Mouse (Mus musculus) midbrain, embryonic 15.5 days (tissue): ENCODE data around the gene Trmt112. TPM values are rescaled to one million over a fixed set of nuclear protein-coding genes. Genes with fewer than 3 reads are reported as not detected.

ENCODE experiments used
- ATAC-seq: fragments of 200-750 bp; cut with Nextera tagmentation; replicated peaks from 2 replicates; pipeline ENCODE4 v1.8.0; 2017; ENCODE audit warnings: moderate TSS enrichment
- H3K27ac ChIP-seq: fragments of 300-500 bp; sonication (generic); 2 replicates; pipeline ENCODE4 v1.5.1; 2015; ENCODE audit warnings: mild to moderate bottlenecking, inconsistent platforms
- H3K27me3 ChIP-seq: fragments of 300-500 bp; sonication (generic); replicated peaks from 2 replicates; pipeline ENCODE4 v1.6.1; 2015; ENCODE audit warnings: inconsistent platforms
- H3K36me3 ChIP-seq: fragments of 300-500 bp; sonication (generic); replicated peaks from 2 replicates; pipeline ENCODE4 v1.6.1; 2015; ENCODE audit warnings: inconsistent platforms
- H3K4me1 ChIP-seq: fragments of 300-500 bp; sonication (generic); 2 replicates; pipeline ENCODE4 v1.6.1; 2015; ENCODE audit warnings: inconsistent platforms
- H3K4me2 ChIP-seq: fragments of 300-500 bp; sonication (generic); 2 replicates; pipeline ENCODE4 v1.6.1; 2015; ENCODE audit warnings: inconsistent platforms, mild to moderate bottlenecking, moderate library complexity
- H3K4me3 ChIP-seq: fragments of 300-500 bp; sonication (generic); 2 replicates; pipeline ENCODE4 v1.5.1; 2015; ENCODE audit warnings: mild to moderate bottlenecking, inconsistent platforms
- H3K9ac ChIP-seq: fragments of 300-500 bp; sonication (generic); 2 replicates; pipeline ENCODE4 v1.6.1; 2015; ENCODE audit warnings: mild to moderate bottlenecking, inconsistent platforms
- H3K9me3 ChIP-seq: fragments of 300-500 bp; sonication (generic); 2 replicates; pipeline ENCODE4 v1.6.1; 2016; ENCODE audit warnings: inconsistent platforms
- WGBS: fragments of 180-500 bp; shearing (Covaris S2); methylation state at CpG from one replicate; pipeline ENCODE4 v1.1.7; 2015; ENCODE audit warnings: mixed read lengths; 5-methylcytosine and 5-hydroxymethylcytosine counted together
- polyA plus RNA-seq: library from polyadenylated mRNA; unstranded; fragments of >200 nt; fragmentation: Nextera tagmentation; extraction: Ambion mirVana; gene quantifications from 2 replicates; pipeline ENCODE4 v1.2.1, GENCODE M21; 2015

The Trmt112 gene
- 101 and 105 TPM in 2 replicates for polyA plus RNA-seq

- Histone ChIP-seq H3K27me3 (no peaks in the 10 kb centered on the region), H3K36me3 (peaks cover 18% of the 10 kb centered on the region), H3K27ac (peak within 1 kb of the TSS; percentile 98), H3K9ac (peak within 1 kb of the TSS; percentile 70), H3K9me3 (no peaks in the 10 kb centered on the region), H3K4me2 (peak within 1 kb of the TSS; percentile 72), H3K4me1 (peaks cover 34% of the 10 kb centered on the region), H3K4me3 (peak within 1 kb of the TSS; percentile 68)
- 0% methylated on average over 65 of the region's 65 CpGs for WGBS
- peak; percentile 96 for ATAC-seq
These were observed at the start of gene Trmt112, which contains the start of gene Prdx5 for GRCm38 (mm10) chr19:6909507-6910289. Gene Trmt112 (plus strand): TSS chr19:6909698. Gene Prdx5 (minus strand): TSS chr19:6910106.

GRCm38 (mm10) chr19:6859971-6860370, 49.5 kb upstream of the Trmt112 start:
- no peaks in the 10 kb centered on the region for H3K27me3 ChIP-seq
- H3K4me1 ChIP-seq, result peaks cover 8% of the 10 kb centered on the region
- no peak overlapping the region for H3K4me3 ChIP-seq
- no peak overlapping the region for H3K27ac ChIP-seq
- no peaks in the 10 kb centered on the region for H3K9me3 ChIP-seq
- no peak overlapping the region for H3K9ac ChIP-seq
- H3K36me3 ChIP-seq, result no peaks in the 10 kb centered on the region
- 77% methylated on average over 3 of the region's 3 CpGs for WGBS
- no peak overlapping the region for H3K4me2 ChIP-seq
- ATAC-seq, result no peak

GRCm38 (mm10) chr19:6860706-6861105, 48.8 kb upstream of the Trmt112 start:
- no peaks in the 10 kb centered on the region for H3K9me3 ChIP-seq
- H3K36me3 ChIP-seq, result no peaks in the 10 kb centered on the region
- WGBS, result 80% methylated on average over 6 of the region's 6 CpGs
- no peak overlapping the region for H3K4me3 ChIP-seq
- no peak for ATAC-seq
- no peaks in the 10 kb centered on the region for H3K27me3 ChIP-seq
- H3K27ac ChIP-seq, result no peak overlapping the region
- no peak overlapping the region for H3K9ac ChIP-seq
- no peak overlapping the region for H3K4me2 ChIP-seq
- peaks cover under 1% of the 10 kb centered on the region; the same call in 1 of the 2 replicates for H3K4me1 ChIP-seq

GRCm38 (mm10) chr19:6861451-6861850, 48.0 kb upstream of the Trmt112 start:
- Histone ChIP-seq H3K4me3 (no peak overlapping the region), H3K36me3 (no peaks in the 10 kb centered on the region), H3K27ac (no peak overlapping the region), H3K4me2 (no peak overlapping the region), H3K27me3 (no peaks in the 10 kb centered on the region), H3K4me1 (no peaks in the 10 kb centered on the region), H3K9me3 (no peaks in the 10 kb centered on the region), H3K9ac (no peak overlapping the region)
- 96% methylated on average over 4 of the region's 4 CpGs for WGBS
- ATAC-seq, result no peak

GRCm38 (mm10) chr19:6869355-6869754, 40.1 kb upstream of the Trmt112 start:
- Histone ChIP-seq H3K9ac (no peak overlapping the region), H3K27me3 (no peaks in the 10 kb centered on the region), H3K36me3 (no peaks in the 10 kb centered on the region), H3K4me2 (no peak overlapping the region), H3K4me1 (no peaks in the 10 kb centered on the region), H3K27ac (no peak overlapping the region), H3K4me3 (no peak overlapping the region), H3K9me3 (no peaks in the 10 kb centered on the region)
- no peak for ATAC-seq
- 13% methylated on average over 5 of the region's 5 CpGs for WGBS

GRCm38 (mm10) chr19:6871574-6872271, 37.8 kb upstream of the Trmt112 start:
- H3K9ac ChIP-seq, result no peak overlapping the region
- H3K4me1 ChIP-seq, result no peaks in the 10 kb centered on the region
- no peak overlapping the region for H3K4me2 ChIP-seq
- ATAC-seq, result no peak
- H3K36me3 ChIP-seq, result no peaks in the 10 kb centered on the region
- no peak overlapping the region for H3K4me3 ChIP-seq
- no peaks in the 10 kb centered on the region for H3K27me3 ChIP-seq
- H3K27ac ChIP-seq, result no peak overlapping the region
- no peaks in the 10 kb centered on the region for H3K9me3 ChIP-seq
- WGBS, result 59% methylated on average over 5 of the region's 5 CpGs

- Histone ChIP-seq H3K4me3 (no peak overlapping the region), H3K36me3 (no peaks in the 10 kb centered on the region), H3K27ac (no peak overlapping the region), H3K4me2 (no peak overlapping the region), H3K9me3 (no peaks in the 10 kb centered on the region), H3K9ac (no peak overlapping the region), H3K4me1 (no peaks in the 10 kb centered on the region), H3K27me3 (no peaks in the 10 kb centered on the region)
- WGBS, result 75% methylated on average over 3 of the region's 3 CpGs
- no peak for ATAC-seq
These were observed 36.8 kb upstream of the Trmt112 start for GRCm38 (mm10) chr19:6872701-6873100.

GRCm38 (mm10) chr19:6874257-6874656, 35.2 kb upstream of the Trmt112 start:
- Histone ChIP-seq H3K36me3 (no peaks in the 10 kb centered on the region), H3K9ac (no peak overlapping the region), H3K27ac (no peak overlapping the region), H3K27me3 (no peaks in the 10 kb centered on the region), H3K4me3 (no peak overlapping the region), H3K4me2 (no peak overlapping the region), H3K4me1 (no peaks in the 10 kb centered on the region), H3K9me3 (no peaks in the 10 kb centered on the region; the same call in 1 of the 2 replicates)
- no peak for ATAC-seq
- 79% methylated on average over 1 of the region's 1 CpGs for WGBS

- Histone ChIP-seq H3K4me3 (no peak overlapping the region), H3K27ac (no peak overlapping the region), H3K4me2 (no peak overlapping the region), H3K9ac (no peak overlapping the region), H3K27me3 (no peaks in the 10 kb centered on the region), H3K9me3 (peaks cover 7% of the 10 kb centered on the region; the same call in 1 of the 2 replicates), H3K4me1 (no peaks in the 10 kb centered on the region), H3K36me3 (no peaks in the 10 kb centered on the region)
- ATAC-seq, result no peak
- 90% methylated on average over 6 of the region's 6 CpGs for WGBS
These were observed 33.7 kb upstream of the Trmt112 start for GRCm38 (mm10) chr19:6875834-6876233.

GRCm38 (mm10) chr19:6876799-6877198, 32.7 kb upstream of the Trmt112 start:
- no peak for ATAC-seq
- H3K4me2 ChIP-seq, result no peak overlapping the region
- H3K4me3 ChIP-seq, result no peak overlapping the region
- H3K36me3 ChIP-seq, result no peaks in the 10 kb centered on the region
- H3K9ac ChIP-seq, result no peak overlapping the region
- H3K27me3 ChIP-seq, result no peaks in the 10 kb centered on the region
- no peaks in the 10 kb centered on the region for H3K4me1 ChIP-seq
- no peak overlapping the region for H3K27ac ChIP-seq
- H3K9me3 ChIP-seq, result peaks cover 10% of the 10 kb centered on the region; the same call in 1 of the 2 replicates

- no peak overlapping the region for H3K4me2 ChIP-seq
- WGBS, result 88% methylated on average over 4 of the region's 4 CpGs
- no peaks in the 10 kb centered on the region for H3K36me3 ChIP-seq
- H3K9me3 ChIP-seq, result peaks cover 10% of the 10 kb centered on the region; the same call in 1 of the 2 replicates
- ATAC-seq, result no peak
- no peaks in the 10 kb centered on the region for H3K27me3 ChIP-seq
- H3K4me1 ChIP-seq, result no peaks in the 10 kb centered on the region
- no peak overlapping the region for H3K27ac ChIP-seq
- no peak overlapping the region for H3K9ac ChIP-seq
- no peak overlapping the region for H3K4me3 ChIP-seq
These were observed 31.5 kb upstream of the Trmt112 start for GRCm38 (mm10) chr19:6877965-6878364.

GRCm38 (mm10) chr19:6892512-6892911, 17.0 kb upstream of the Trmt112 start:
- H3K4me2 ChIP-seq, result no peak overlapping the region
- H3K9ac ChIP-seq, result no peak overlapping the region
- 75% methylated on average over 4 of the region's 4 CpGs for WGBS
- H3K4me1 ChIP-seq, result no peaks in the 10 kb centered on the region
- no peak for ATAC-seq
- H3K4me3 ChIP-seq, result no peak overlapping the region
- H3K36me3 ChIP-seq, result no peaks in the 10 kb centered on the region
- no peak overlapping the region for H3K27ac ChIP-seq
- 0 out of 2 replicates have a peak, but pooled peaks cover 6% of the 10 kb centered on the region for H3K9me3 ChIP-seq
- H3K27me3 ChIP-seq, result no peaks in the 10 kb centered on the region
